Mouse (Mus musculus) lung, embryonic 16.5 days (tissue): Measurements from ENCODE around the gene Tspan18. TPM values are rescaled to one million over a fixed set of nuclear protein-coding genes. Genes with fewer than 3 reads are reported as not detected.

Experiments
- ATAC-seq: fragments of 200-750 bp; cut with Nextera tagmentation; 2 replicates; pipeline ENCODE4 v1.8.0; 2017; ENCODE audit warnings: low read depth, mild to moderate bottlenecking, moderate library complexity
- H3K27ac ChIP-seq: fragments of 300-500 bp; sonication (generic); 2 replicates; pipeline ENCODE4 v1.5.1; 2014; ENCODE audit warnings: mild to moderate bottlenecking, control low read depth, low read length
- H3K27me3 ChIP-seq: fragments of 300-500 bp; sonication (generic); 2 replicates; pipeline ENCODE4 v1.6.1; 2014; ENCODE audit warnings: low read depth, low read length, mixed read lengths; ENCODE audit not compliant: control insufficient read depth, insufficient read depth
- H3K36me3 ChIP-seq: fragments of 300-500 bp; sonication (generic); 2 replicates; pipeline ENCODE4 v1.6.1; 2014; ENCODE audit warnings: low read length; ENCODE audit not compliant: control insufficient read depth, insufficient read depth
- H3K4me1 ChIP-seq: fragments of 300-500 bp; sonication (generic); replicated peaks from 2 replicates; pipeline ENCODE4 v1.6.1; 2014; ENCODE audit warnings: low read length, mixed read lengths; ENCODE audit not compliant: control insufficient read depth, insufficient read depth
- H3K4me2 ChIP-seq: fragments of 300-500 bp; sonication (generic); 2 replicates; pipeline ENCODE4 v1.6.1; 2014; ENCODE audit warnings: low read depth, low read length, control low read depth
- H3K4me3 ChIP-seq: fragments of 300-500 bp; sonication (generic); 2 replicates; pipeline ENCODE4 v1.5.1; 2014; ENCODE audit warnings: mild to moderate bottlenecking, low read length, control low read depth
- H3K9ac ChIP-seq: fragments of 300-500 bp; sonication (generic); 2 replicates; pipeline ENCODE4 v1.6.1; 2014; ENCODE audit warnings: low read length, control low read depth
- H3K9me3 ChIP-seq: fragments of 300-500 bp; sonication (generic); 2 replicates; pipeline ENCODE4 v1.6.1; 2016; ENCODE audit warnings: low read length; ENCODE audit not compliant: control insufficient read depth
- WGBS: fragments of 180-500 bp; shearing (Covaris S2); extraction: QIAGEN DNeasy Blood & Tissue Kit; methylation state at CpG from one replicate; pipeline ENCODE4 v1.1.7; 2014; 5-methylcytosine and 5-hydroxymethylcytosine counted together
- polyA plus RNA-seq: library from polyadenylated mRNA; unstranded; fragments of >200 nt; fragmentation: Nextera tagmentation; extraction: Ambion mirVana; gene quantifications from 2 replicates; pipeline ENCODE4 v1.2.1, GENCODE M21; 2015

The Tspan18 gene
- polyA plus RNA-seq, 1 experiment from 2014 or later = 29.7 TPM

DNA sequence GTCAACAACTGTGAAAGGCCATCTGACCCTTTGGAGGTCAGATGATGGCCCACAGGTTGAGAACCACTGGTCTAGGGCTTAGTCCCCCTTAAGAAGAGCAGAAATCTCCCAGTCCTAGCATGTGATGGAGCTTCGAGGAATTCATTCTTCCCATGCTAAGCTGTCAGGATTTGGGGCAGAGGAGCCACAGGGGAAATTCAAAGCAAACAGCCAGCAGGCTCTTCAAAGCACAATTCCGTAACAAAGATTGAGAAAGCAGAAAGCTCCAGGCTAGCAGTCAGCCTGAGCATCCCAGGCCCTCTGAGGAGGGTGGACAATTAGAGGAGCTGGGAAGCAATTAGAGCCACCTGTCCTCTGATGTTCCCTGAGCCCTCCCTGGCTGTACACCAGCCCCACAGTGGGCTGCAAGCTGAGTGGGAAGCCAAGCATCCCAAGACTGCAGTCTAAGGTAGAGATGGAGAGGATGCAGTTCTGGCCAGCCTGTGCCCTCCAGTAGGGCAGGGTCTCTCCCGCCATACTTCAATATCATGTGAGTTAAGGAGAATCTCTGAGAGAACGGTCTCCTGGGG is 173.8 kb downstream of the Tspan18 start:
- Histone ChIP-seq H3K36me3 (no peaks in the 10 kb centered on the region), H3K9me3 (no peaks in the 10 kb centered on the region), H3K27ac (no peak overlapping the region), H3K4me1 (peaks cover 9% of the 10 kb centered on the region), H3K4me3 (no peak overlapping the region), H3K27me3 (no peaks in the 10 kb centered on the region), H3K9ac (no peak overlapping the region), H3K4me2 (no peak overlapping the region)
- 74% methylated on average over 4 of the region's 4 CpGs for WGBS
- no peak for ATAC-seq

DNA sequence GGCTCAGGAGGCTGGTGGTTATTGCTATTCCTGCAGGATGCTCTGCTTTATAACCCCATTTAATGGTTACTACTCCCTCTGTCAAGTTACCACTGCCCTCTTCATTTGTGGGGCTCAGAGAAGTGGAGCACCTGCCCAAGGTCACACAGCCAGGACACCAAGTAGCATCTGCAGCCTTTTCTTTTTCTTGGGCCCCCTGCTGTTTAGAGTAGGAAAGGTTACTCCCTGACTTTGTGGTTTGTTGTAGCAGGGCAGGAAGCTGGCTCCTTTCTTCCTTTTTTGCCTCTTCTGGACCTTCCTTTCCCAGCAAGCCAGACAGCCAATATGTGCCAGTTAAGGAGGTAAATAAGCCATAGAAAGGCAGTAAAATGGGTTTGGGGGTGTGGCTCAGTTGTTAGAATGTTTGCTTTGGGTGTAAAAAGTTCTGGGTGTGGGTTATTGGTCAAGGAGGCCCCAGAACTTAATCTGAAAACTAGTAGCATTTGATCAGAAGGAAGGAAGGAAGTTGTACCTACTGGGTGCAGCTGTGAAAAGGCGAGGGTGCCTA is 179.7 kb downstream of the Tspan18 start:
- 60% methylated on average over 1 of the region's 1 CpGs for WGBS
- Histone ChIP-seq H3K27ac (no peak overlapping the region), H3K9ac (no peak overlapping the region), H3K27me3 (no peaks in the 10 kb centered on the region), H3K4me1 (no peaks in the 10 kb centered on the region), H3K4me2 (no peak overlapping the region), H3K36me3 (no peaks in the 10 kb centered on the region), H3K9me3 (no peaks in the 10 kb centered on the region), H3K4me3 (no peak overlapping the region)
- ATAC-seq = no peak

DNA sequence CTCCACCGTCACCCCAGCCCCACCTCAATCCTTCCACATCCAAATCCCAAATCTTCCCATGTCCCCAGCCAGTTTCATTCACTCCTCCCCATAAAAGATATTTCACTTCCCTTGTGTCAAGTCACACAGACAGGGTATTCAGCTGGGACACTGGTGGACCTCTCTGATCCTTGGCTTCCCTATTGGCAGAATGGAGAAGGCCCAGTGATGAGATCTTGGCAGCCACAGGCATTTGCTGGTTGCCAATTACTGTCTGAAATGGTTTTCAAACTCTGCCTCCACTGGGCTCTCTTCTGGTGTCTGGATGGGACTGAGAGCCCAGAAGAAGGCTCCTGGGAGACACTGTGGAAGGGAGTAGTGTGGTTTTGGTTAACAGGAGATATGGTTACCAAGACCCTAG is 180.5 kb downstream of the Tspan18 start:
- no peak overlapping the region for H3K9ac ChIP-seq
- no peaks in the 10 kb centered on the region for H3K4me1 ChIP-seq
- no peaks in the 10 kb centered on the region for H3K36me3 ChIP-seq
- H3K27me3 ChIP-seq = no peaks in the 10 kb centered on the region
- H3K4me2 ChIP-seq = no peak overlapping the region
- 100% methylated on average over 1 of the region's 1 CpGs for WGBS
- H3K9me3 ChIP-seq = no peaks in the 10 kb centered on the region
- no peak overlapping the region for H3K27ac ChIP-seq
- no peak overlapping the region for H3K4me3 ChIP-seq
- no peak for ATAC-seq

DNA sequence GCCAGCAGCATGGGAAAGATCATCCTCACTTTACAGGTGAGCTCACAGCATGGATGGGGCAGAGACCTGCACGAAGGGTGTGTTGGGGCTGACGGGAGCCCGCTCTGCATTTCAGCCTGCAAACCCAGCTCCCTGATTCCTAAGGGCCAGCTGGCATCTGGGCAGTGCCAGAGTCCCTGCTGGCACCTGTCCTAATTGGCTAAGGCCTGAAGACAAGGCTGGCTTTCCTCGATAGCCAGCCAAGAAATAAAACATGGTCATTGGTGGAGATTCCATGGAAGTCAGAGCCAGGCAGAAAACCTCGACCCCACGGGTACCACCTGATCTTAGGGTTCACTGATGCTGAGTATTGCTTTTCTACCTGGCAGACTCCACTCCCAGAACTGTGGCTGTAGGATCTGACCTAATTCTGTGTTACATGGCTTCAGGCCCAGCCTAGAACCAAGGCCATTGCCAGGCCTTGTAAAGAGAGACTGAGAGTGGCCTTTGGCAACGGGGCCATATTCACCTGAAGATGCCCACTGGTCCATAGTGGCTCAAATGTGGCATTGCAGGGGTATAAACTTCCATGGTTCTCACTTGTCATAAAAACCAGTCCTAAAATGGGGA is 181.3 kb downstream of the Tspan18 start:
- no peaks in the 10 kb centered on the region for H3K4me1 ChIP-seq
- H3K27me3 ChIP-seq = no peaks in the 10 kb centered on the region
- H3K9ac ChIP-seq = no peak overlapping the region
- no peak for ATAC-seq
- H3K27ac ChIP-seq = no peak overlapping the region
- H3K9me3 ChIP-seq = no peaks in the 10 kb centered on the region
- H3K4me3 ChIP-seq = no peak overlapping the region
- no peak overlapping the region for H3K4me2 ChIP-seq
- WGBS = 79% methylated on average over 7 of the region's 7 CpGs
- no peaks in the 10 kb centered on the region for H3K36me3 ChIP-seq

DNA sequence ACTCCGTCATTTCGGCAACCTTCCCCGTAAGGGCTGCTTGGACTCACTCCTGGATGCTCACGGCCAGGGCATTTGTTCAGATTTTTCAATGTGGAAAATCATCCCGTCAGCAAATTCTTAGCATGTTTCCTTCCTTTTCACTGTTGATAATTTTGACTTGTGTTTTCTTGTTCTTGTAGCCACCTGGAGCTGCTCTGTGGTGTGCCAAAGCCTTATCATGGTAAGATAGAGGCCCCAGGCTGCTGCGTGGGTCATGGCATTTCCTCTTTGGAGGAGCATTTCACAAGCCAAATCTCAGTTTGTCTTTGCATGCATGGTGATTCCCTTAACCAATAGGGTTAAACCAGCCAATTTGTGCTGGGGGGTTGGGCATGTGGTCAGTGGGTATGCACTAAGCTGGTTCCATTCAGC is 182.1 kb downstream of the Tspan18 start:
- no peaks in the 10 kb centered on the region for H3K4me1 ChIP-seq
- ATAC-seq = no peak
- WGBS = 59% methylated on average over 6 of the region's 6 CpGs
- no peak overlapping the region for H3K4me2 ChIP-seq
- no peak overlapping the region for H3K4me3 ChIP-seq
- no peaks in the 10 kb centered on the region for H3K27me3 ChIP-seq
- no peak overlapping the region for H3K27ac ChIP-seq
- no peaks in the 10 kb centered on the region for H3K9me3 ChIP-seq
- no peaks in the 10 kb centered on the region for H3K36me3 ChIP-seq
- H3K9ac ChIP-seq = no peak overlapping the region

Other genes with a start within 250 kb of the Tspan18 start
- gene Trp53i11, start 147.0 kb downstream of the Tspan18 start, polyA plus RNA-seq = 44.7 and 48.9 TPM in 2 replicates
- 63.6 and 81.5 TPM in 2 replicates for gene Cd82, start 128.6 kb upstream of the Tspan18 start, polyA plus RNA-seq
- gene Gm10803, start 226.1 kb upstream of the Tspan18 start, polyA plus RNA-seq = not detected in 2 replicates